Mouse (Mus musculus) liver, adult 2 months (tissue): ENCODE data around the gene Uck2. TPM values are rescaled to one million over a fixed set of nuclear protein-coding genes. Genes with fewer than 3 reads are reported as not detected.

ENCODE experiments used
- DNase-seq: peaks from one replicate; pipeline ENCODE4 v3.0.0-alpha.2; 2011; ENCODE audit warnings: low read depth, low spot score; ENCODE audit errors: extremely low read depth
- H3K27ac ChIP-seq: fragments of 200-500 bp; replicated peaks from 2 replicates; pipeline ENCODE4 v1.5.1; 2012; ENCODE audit warnings: low read depth, mild to moderate bottlenecking, control low read depth, inconsistent platforms, low read length; ENCODE audit not compliant: insufficient read depth
- H3K27me3 ChIP-seq: fragments of 200-500 bp; 2 replicates; pipeline ENCODE4 v1.6.1; 2012; ENCODE audit warnings: mild to moderate bottlenecking, moderate library complexity, low read length, inconsistent platforms; ENCODE audit not compliant: control insufficient read depth, insufficient read depth
- H3K36me3 ChIP-seq: fragments of 200-500 bp; 2 replicates; pipeline ENCODE4 v1.6.1; 2012; ENCODE audit warnings: low read length, inconsistent platforms; ENCODE audit not compliant: control insufficient read depth, insufficient read depth
- H3K4me1 ChIP-seq: fragments of 200-500 bp; 2 replicates; pipeline ENCODE4 v1.6.1; 2011; ENCODE audit warnings: low read length; ENCODE audit not compliant: control insufficient read depth, insufficient read depth
- H3K4me3 ChIP-seq: fragments of 200-500 bp; 2 replicates; pipeline ENCODE4 v1.5.1; 2011; ENCODE audit warnings: low read depth, mild to moderate bottlenecking, control low read depth, low read length, moderate library complexity; ENCODE audit not compliant: insufficient read depth
- H3K79me2 ChIP-seq: fragments of 200-500 bp; 2 replicates; pipeline ENCODE4 v1.6.1; 2012; ENCODE audit warnings: inconsistent platforms, mild to moderate bottlenecking, low read length, moderate library complexity; ENCODE audit not compliant: control insufficient read depth, insufficient read depth
- H3K9ac ChIP-seq: fragments of 200-500 bp; 2 replicates; pipeline ENCODE4 v1.6.1; 2012; ENCODE audit warnings: low read depth, mild to moderate bottlenecking, control low read depth, inconsistent platforms, low read length
- CTCF ChIP-seq: fragments of 200-500 bp; IDR thresholded peaks from 2 replicates; pipeline ENCODE4 v1.5.1; 2011; ENCODE audit warnings: low read depth, low read length, control low read depth
- POLR2A ChIP-seq: fragments of 200-500 bp; IDR thresholded peaks from 2 replicates; pipeline ENCODE4 v1.6.1; 2011; ENCODE audit warnings: low read length, control low read depth; ENCODE audit not compliant: insufficient read depth; ENCODE audit errors: extremely low read depth
- WGBS: fragments of 180-500 bp; shearing (Covaris S2); methylation state at CpG from one replicate; pipeline ENCODE4 v1.1.7; 2018; 5-methylcytosine and 5-hydroxymethylcytosine counted together
- polyA plus RNA-seq: library from polyadenylated mRNA; depleted of rRNA; stranded (reverse); fragments of >200 nt; gene quantifications from 2 replicates; pipeline ENCODE4 v1.2.3, GENCODE M21; 2012
- total RNA-seq: library from RNA; depleted of rRNA; stranded (reverse); fragments of >200 nt; gene quantifications from 2 replicates; pipeline ENCODE4 v1.2.3, GENCODE M21; 2014

The Uck2 gene
- total and polyA plus RNA-seq, 2 experiments, result 7.0 to 7.3 TPM

DNA sequence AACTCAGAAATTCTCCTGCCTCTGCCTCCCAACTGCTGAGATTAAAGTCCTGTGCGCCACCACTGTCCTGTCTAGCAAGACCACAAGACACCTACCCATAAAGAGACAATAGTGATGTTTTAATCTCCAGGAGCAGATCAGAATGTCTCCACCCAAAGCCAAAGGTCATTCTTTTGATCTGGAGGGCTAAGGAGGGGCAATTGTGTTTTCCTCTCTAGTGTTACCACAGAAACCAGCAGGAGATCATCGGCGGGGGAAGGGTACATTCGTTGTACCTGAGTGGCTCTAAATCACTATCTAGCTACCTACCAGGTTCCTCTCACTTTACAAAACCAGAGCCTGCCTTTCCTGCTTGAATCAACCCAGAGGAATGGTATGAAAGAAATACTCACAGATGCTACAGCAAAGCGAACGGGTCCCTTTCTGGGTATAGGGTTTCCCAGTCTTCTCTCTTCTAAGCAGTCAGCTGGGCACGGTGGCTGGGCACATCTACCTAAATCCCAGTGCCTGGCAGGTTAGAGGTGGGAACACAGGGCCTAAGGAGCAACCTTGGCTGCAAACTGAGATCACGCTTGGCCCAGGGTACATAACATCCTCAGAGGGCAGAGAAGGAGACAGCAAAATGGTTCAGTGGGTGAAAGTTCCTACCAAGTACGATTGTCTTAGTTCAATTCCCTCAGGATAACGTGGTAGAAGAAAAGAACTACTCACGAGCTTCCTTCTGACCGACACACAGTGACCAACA lies 10.3 kb downstream of the Uck2 start:
- no peak for DNase-seq
- Histone ChIP-seq H3K4me3 (no peak overlapping the region), H3K27ac (no peak overlapping the region), H3K9ac (no peak overlapping the region), H3K4me1 (peaks cover 16% of the 10 kb centered on the region), H3K27me3 (no peaks in the 10 kb centered on the region), H3K79me2 (peaks cover 5% of the 10 kb centered on the region; the same call in 1 of the 2 replicates), H3K36me3 (no peaks in the 10 kb centered on the region)
- TF ChIP-seq CTCF, result no peak
- TF ChIP-seq POLR2A, result no peak
- WGBS, result 89% methylated on average over 12 of the region's 12 CpGs

- no peak overlapping the region for H3K4me3 ChIP-seq
- H3K27ac ChIP-seq, result no peak overlapping the region
- DNase-seq, result no peak
- H3K36me3 ChIP-seq, result no peaks in the 10 kb centered on the region
- TF ChIP-seq CTCF, result no peak
- no peak for TF ChIP-seq POLR2A
- H3K27me3 ChIP-seq, result no peaks in the 10 kb centered on the region
- 61% methylated on average over 14 of the region's 14 CpGs for WGBS
- no peak overlapping the region for H3K9ac ChIP-seq
- peaks cover 3% of the 10 kb centered on the region; the same call in 1 of the 2 replicates for H3K79me2 ChIP-seq
- peaks cover 17% of the 10 kb centered on the region for H3K4me1 ChIP-seq
Observed at GRCm38 (mm10) chr1:167273380-167274163, 11.5 kb downstream of the Uck2 start.

- WGBS, result 4% methylated on average over 8 of the region's 8 CpGs
- Histone ChIP-seq H3K9ac (no peak overlapping the region), H3K4me3 (no peak overlapping the region), H3K36me3 (no peaks in the 10 kb centered on the region), H3K27ac (0 out of 2 replicates have a peak overlapping the region, but pooled peaks have one; percentile 7), H3K4me1 (peaks cover 17% of the 10 kb centered on the region), H3K27me3 (no peaks in the 10 kb centered on the region), H3K79me2 (peaks cover 9% of the 10 kb centered on the region; the same call in 1 of the 2 replicates)
- peak; percentile 84 for DNase-seq
- TF ChIP-seq CTCF (no peak), POLR2A (no peak)
Observed at GRCm38 (mm10) chr1:167271841-167272240, 13.3 kb downstream of the Uck2 start.

GRCm38 (mm10) chr1:167271304-167271703 lies 13.8 kb downstream of the Uck2 start:
- Histone ChIP-seq H3K9ac (no peak overlapping the region), H3K4me3 (no peak overlapping the region), H3K27me3 (no peaks in the 10 kb centered on the region), H3K27ac (0 out of 2 replicates have a peak overlapping the region, but pooled peaks have one; percentile 7), H3K4me1 (peaks cover 17% of the 10 kb centered on the region), H3K79me2 (peaks cover 6% of the 10 kb centered on the region; the same call in 1 of the 2 replicates), H3K36me3 (no peaks in the 10 kb centered on the region)
- no peak for TF ChIP-seq POLR2A
- no peak for TF ChIP-seq CTCF
- 29% methylated on average over 4 of the region's 4 CpGs for WGBS
- DNase-seq, result peak; percentile 37

- H3K4me3 ChIP-seq, result no peak overlapping the region
- no peak overlapping the region for H3K27ac ChIP-seq
- no peak for DNase-seq
- no peaks in the 10 kb centered on the region for H3K27me3 ChIP-seq
- no peaks in the 10 kb centered on the region for H3K36me3 ChIP-seq
- TF ChIP-seq POLR2A, result no peak
- TF ChIP-seq CTCF, result no peak
- no peak overlapping the region for H3K9ac ChIP-seq
- peaks cover 17% of the 10 kb centered on the region for H3K4me1 ChIP-seq
- WGBS, result 39% methylated on average over 19 of the region's 19 CpGs
- peaks cover 6% of the 10 kb centered on the region; the same call in 1 of the 2 replicates for H3K79me2 ChIP-seq
Observed at GRCm38 (mm10) chr1:167270342-167271111, 14.6 kb downstream of the Uck2 start.
